Mouse (Mus musculus) CH12.LX (cell line): ENCODE measurements around the gene Mogat2.

Experiments used
- BHLHE40 ChIP-seq: IDR thresholded peaks from 2 replicates; pipeline ENCODE4 v1.6.1; 2011; ENCODE audit warnings: mild to moderate bottlenecking, low read depth, low read length, improper control_type of control experiment
- CHD2 ChIP-seq: IDR thresholded peaks from 2 replicates; pipeline ENCODE4 v1.6.1; 2011; ENCODE audit warnings: low read length, improper control_type of control experiment
- CTCF ChIP-seq, 2 experiments: IDR thresholded peaks in 1 of 2; conservative IDR thresholded peaks in 1 of 2; 2 replicates each; pipeline ENCODE4 v1.5.1; 2011 to 2012; ENCODE audit warnings: low read depth in 2 of 2, low read length in 2 of 2, improper control_type of control experiment in 1 of 2, inconsistent platforms in 1 of 2, mild to moderate bottlenecking in 1 of 2, moderate library complexity in 1 of 2
- E2F4 ChIP-seq: IDR thresholded peaks from 2 replicates; pipeline ENCODE4 v1.6.1; 2011; ENCODE audit warnings: low read depth, low read length, improper control_type of control experiment; ENCODE audit not compliant: insufficient replicate concordance
- EP300 ChIP-seq: IDR thresholded peaks from 2 replicates; pipeline ENCODE4 v1.6.1; 2011; ENCODE audit warnings: low read length, improper control_type of control experiment
- ETS1 ChIP-seq: conservative IDR thresholded peaks from 2 replicates; pipeline ENCODE4 v1.6.1; 2012; ENCODE audit warnings: low read depth, mild to moderate bottlenecking, inconsistent platforms, low read length, improper control_type of control experiment, moderate library complexity
- MAX ChIP-seq: IDR thresholded peaks from 2 replicates; pipeline ENCODE4 v1.6.1; 2011; ENCODE audit warnings: low read length, improper control_type of control experiment
- MAZ ChIP-seq: IDR thresholded peaks from 2 replicates; pipeline ENCODE4 v1.6.1; 2012; ENCODE audit warnings: low read depth, mild to moderate bottlenecking, inconsistent platforms, low read length, improper control_type of control experiment, moderate library complexity
- MEF2A ChIP-seq: IDR thresholded peaks from 2 replicates; pipeline ENCODE4 v1.6.1; 2014; ENCODE audit warnings: low read depth, mild to moderate bottlenecking, inconsistent platforms, low read length, improper control_type of control experiment, borderline replicate concordance
- MXI1 ChIP-seq: IDR thresholded peaks from 2 replicates; pipeline ENCODE4 v1.6.1; 2011; ENCODE audit warnings: mild to moderate bottlenecking, low read depth, low read length, improper control_type of control experiment
- NRF1 ChIP-seq: IDR thresholded peaks from 2 replicates; pipeline ENCODE4 v1.6.1; 2014; ENCODE audit warnings: low read depth, mild to moderate bottlenecking, inconsistent platforms, low read length, improper control_type of control experiment, moderate library complexity
- POLR2A ChIP-seq: IDR thresholded peaks from 2 replicates; pipeline ENCODE4 v1.6.1; 2011; ENCODE audit warnings: low read depth, mild to moderate bottlenecking, improper control_type of control experiment, low read length
- SMC3 ChIP-seq: IDR thresholded peaks from 2 replicates; pipeline ENCODE4 v1.6.1; 2011; ENCODE audit warnings: low read depth, low read length, improper control_type of control experiment
- TCF12 ChIP-seq: IDR thresholded peaks from 2 replicates; pipeline ENCODE4 v1.6.1; 2014; ENCODE audit warnings: low read depth, mild to moderate bottlenecking, inconsistent platforms, low read length, improper control_type of control experiment

GRCm38 (mm10) chr7:99198811-99199210, 39.6 kb downstream of the Mogat2 start:
- TF ChIP-seq POLR2A (no peak), E2F4 (no peak), CTCF (conservative IDR thresholded peaks at IDR 0.05 in 1 of 2, IDR thresholded peaks at IDR 0.05 in 1 of 2; ENCODE audit: low read depth in 2 of 2, low read length in 2 of 2) (no peak), SMC3 (no peak), TCF12 (no peak), NRF1 (no peak), EP300 (no peak), MAZ (no peak), MXI1 (no peak), CHD2 (no peak), MAX (no peak), BHLHE40 (no peak), MEF2A (no peak), ETS1 (no peak)
